Mouse (Mus musculus): ENCODE measurements around the gene Hs6st1. TPM values are rescaled to one million over a fixed set of nuclear protein-coding genes. Genes with fewer than 3 reads are reported as not detected.

Gene Hs6st1
- polyA plus RNA-seq, 1 experiment from 2014 or later = 13.2 TPM

GRCm38 (mm10) chr1:36129126-36129525 lies 60.9 kb downstream of the Hs6st1 start:
- Histone ChIP-seq H3K4me3 (replicated peaks) (no peak overlapping the region), H3K9me3 (replicated peaks) (no peaks in the 10 kb centered on the region), H3K27ac (replicated peaks) (peak overlapping the region; percentile 85), H3K4me2 (peak overlapping the region; percentile 16; the same call in 1 of the 2 replicates), H3K27me3 (no peaks in the 10 kb centered on the region), H3K4me1 (replicated peaks) (peaks cover 72% of the 10 kb centered on the region), H3K9ac (no peak overlapping the region), H3K36me3 (replicated peaks) (no peaks in the 10 kb centered on the region)
- no peak for ATAC-seq (ENCODE audit: insufficient read depth)
- 15% methylated on average over 4 of the region's 4 CpGs for WGBS (ENCODE audit: insufficient replicate concordance)

DNA sequence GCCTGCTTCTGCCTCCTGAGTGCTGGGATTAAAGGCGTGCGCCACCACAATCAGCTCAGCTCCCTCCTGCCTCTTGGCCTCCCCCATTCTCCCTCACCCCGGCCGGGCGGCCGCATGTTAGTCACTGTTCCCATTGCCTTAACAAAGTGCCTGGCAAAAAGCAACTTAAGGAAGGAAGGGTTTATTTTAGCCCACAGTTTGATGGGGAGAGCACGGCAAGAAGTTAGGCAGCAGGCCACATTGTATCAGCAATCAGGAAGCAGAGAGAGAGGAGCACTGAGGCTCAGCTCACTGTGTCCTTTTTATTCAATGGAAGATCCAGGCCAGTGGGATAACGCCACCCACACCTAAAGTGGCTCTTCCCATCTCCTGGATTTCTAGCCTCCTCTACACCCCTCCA lies 61.7 kb downstream of the Hs6st1 start:
- Histone ChIP-seq H3K9ac (peak overlapping the region; percentile 25; the same call in 1 of the 2 replicates), H3K27me3 (no peaks in the 10 kb centered on the region), H3K9me3 (replicated peaks) (no peaks in the 10 kb centered on the region), H3K36me3 (replicated peaks) (no peaks in the 10 kb centered on the region), H3K27ac (replicated peaks) (peak overlapping the region; percentile 85), H3K4me3 (replicated peaks) (no peak overlapping the region), H3K4me1 (replicated peaks) (peaks cover 73% of the 10 kb centered on the region), H3K4me2 (peak overlapping the region; percentile 64)
- ATAC-seq (ENCODE audit: insufficient read depth) = peak; percentile 1; the same call in 1 of the 2 replicates
- WGBS (ENCODE audit: insufficient replicate concordance) = 80% methylated on average over 8 of the region's 8 CpGs

DNA sequence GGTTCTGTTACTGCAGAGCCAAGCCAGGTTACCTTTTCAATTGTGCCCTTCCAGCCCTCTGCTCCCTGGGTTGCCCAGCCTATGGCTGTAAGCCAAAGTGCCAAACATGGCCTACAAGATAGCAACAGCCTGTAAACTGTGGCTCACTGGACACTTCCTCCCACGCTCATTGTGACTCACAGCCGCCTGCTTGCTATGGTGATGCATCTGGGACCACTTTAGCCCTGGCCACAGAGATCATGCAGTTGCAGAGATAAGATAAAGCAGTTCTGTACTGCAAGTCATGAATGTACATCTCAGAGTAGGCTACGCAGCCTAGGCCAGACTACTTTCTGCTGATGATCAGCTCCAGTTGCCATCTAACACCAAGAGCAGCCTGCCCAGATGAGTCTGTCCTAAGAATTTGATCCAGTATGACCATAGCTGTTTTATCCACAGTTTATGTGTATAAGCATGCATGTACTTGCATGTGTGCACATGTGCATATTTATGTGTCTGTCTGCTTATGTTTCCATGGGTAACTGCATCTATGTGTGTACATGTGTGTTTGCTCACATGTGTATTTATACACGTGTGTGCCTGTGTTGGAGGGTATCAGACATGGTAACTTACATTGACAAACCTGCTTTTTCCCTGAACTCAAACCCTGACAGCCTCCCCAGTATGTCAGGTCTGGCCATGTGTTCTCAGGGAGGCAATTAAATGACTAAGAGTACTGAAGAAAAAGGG lies 62.3 kb downstream of the Hs6st1 start:
- Histone ChIP-seq H3K27me3 (no peaks in the 10 kb centered on the region), H3K27ac (replicated peaks) (peak overlapping the region; percentile 85), H3K4me1 (replicated peaks) (peaks cover 73% of the 10 kb centered on the region), H3K36me3 (replicated peaks) (no peaks in the 10 kb centered on the region), H3K4me2 (peak overlapping the region; percentile 64), H3K9ac (peak overlapping the region; percentile 44; the same call in 1 of the 2 replicates), H3K9me3 (replicated peaks) (no peaks in the 10 kb centered on the region), H3K4me3 (replicated peaks) (no peak overlapping the region)
- peak; percentile 87 for ATAC-seq (ENCODE audit: insufficient read depth)
- 26% methylated on average over 4 of the region's 4 CpGs for WGBS (ENCODE audit: insufficient replicate concordance)

GRCm38 (mm10) chr1:36131154-36131553 lies 63.0 kb downstream of the Hs6st1 start:
- peak overlapping the region; percentile 44 for H3K9ac ChIP-seq
- H3K27me3 ChIP-seq = no peaks in the 10 kb centered on the region
- no peaks in the 10 kb centered on the region for H3K36me3 ChIP-seq (replicated peaks)
- peaks cover 73% of the 10 kb centered on the region for H3K4me1 ChIP-seq (replicated peaks)
- WGBS (ENCODE audit: insufficient replicate concordance) = 10% methylated on average over 4 of the region's 4 CpGs
- H3K9me3 ChIP-seq (replicated peaks) = no peaks in the 10 kb centered on the region
- H3K27ac ChIP-seq (replicated peaks) = peak overlapping the region; percentile 85
- H3K4me2 ChIP-seq = peak overlapping the region; percentile 64
- no peak overlapping the region for H3K4me3 ChIP-seq (replicated peaks)
- ATAC-seq (ENCODE audit: insufficient read depth) = no peak

DNA sequence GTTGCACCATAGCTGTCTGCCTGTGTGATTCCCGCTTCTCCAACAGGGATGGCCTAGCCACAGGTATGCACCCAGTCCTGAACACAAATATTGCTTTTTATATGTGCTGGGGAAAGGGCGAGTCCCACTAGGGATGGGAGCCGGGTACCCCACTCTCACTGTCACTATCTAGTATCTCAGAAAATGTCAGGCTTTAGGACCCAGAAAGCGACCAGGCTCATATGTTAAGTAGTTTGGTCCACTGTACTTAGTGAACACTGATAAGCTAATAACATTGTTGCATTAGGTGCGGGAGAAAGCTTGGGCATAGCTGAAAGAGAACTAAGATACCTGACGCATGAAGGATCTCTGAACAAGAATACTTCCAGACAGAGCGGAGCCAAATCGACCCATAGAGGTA lies 63.6 kb downstream of the Hs6st1 start:
- H3K27ac ChIP-seq (replicated peaks) = peak overlapping the region; percentile 85
- H3K4me3 ChIP-seq (replicated peaks) = peak overlapping the region; percentile 46
- peaks cover 71% of the 10 kb centered on the region for H3K4me1 ChIP-seq (replicated peaks)
- no peaks in the 10 kb centered on the region for H3K36me3 ChIP-seq (replicated peaks)
- H3K9ac ChIP-seq = peak overlapping the region; percentile 44
- 35% methylated on average over 8 of the region's 8 CpGs for WGBS (ENCODE audit: insufficient replicate concordance)
- H3K27me3 ChIP-seq = no peaks in the 10 kb centered on the region
- H3K4me2 ChIP-seq = peak overlapping the region; percentile 64
- peak; percentile 35; the same call in 1 of the 2 replicates for ATAC-seq (ENCODE audit: insufficient read depth)
- H3K9me3 ChIP-seq (replicated peaks) = no peaks in the 10 kb centered on the region

DNA sequence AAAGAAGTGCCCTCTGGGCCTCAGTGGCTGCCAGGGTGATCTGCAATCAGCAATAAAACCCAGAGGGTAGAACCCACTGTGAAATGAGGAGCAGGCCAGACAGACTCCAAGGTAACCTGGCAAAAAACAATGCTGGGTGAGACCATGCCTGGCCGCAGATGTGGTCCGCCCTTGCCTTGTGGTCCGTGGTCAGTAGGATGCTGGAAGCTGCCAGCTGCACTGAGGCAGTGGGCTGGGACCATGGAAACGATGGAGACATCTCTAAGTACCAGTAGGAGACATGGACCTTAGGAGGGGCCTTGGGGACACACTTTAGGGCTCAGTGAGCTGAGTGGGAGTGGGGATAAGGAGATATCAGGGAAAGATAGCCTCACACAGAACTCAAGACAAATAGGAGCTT lies 64.0 kb downstream of the Hs6st1 start:
- Histone ChIP-seq H3K36me3 (replicated peaks) (no peaks in the 10 kb centered on the region), H3K27me3 (no peaks in the 10 kb centered on the region), H3K9ac (peak overlapping the region; percentile 43), H3K4me3 (replicated peaks) (peak overlapping the region; percentile 46), H3K4me2 (peak overlapping the region; percentile 64), H3K27ac (replicated peaks) (peak overlapping the region; percentile 85), H3K9me3 (replicated peaks) (no peaks in the 10 kb centered on the region), H3K4me1 (replicated peaks) (peaks cover 70% of the 10 kb centered on the region)
- ATAC-seq (ENCODE audit: insufficient read depth) = no peak
- 58% methylated on average over 4 of the region's 4 CpGs for WGBS (ENCODE audit: insufficient replicate concordance)

GRCm38 (mm10) chr1:36133041-36133440 lies 64.8 kb downstream of the Hs6st1 start:
- H3K27ac ChIP-seq (replicated peaks) = peak overlapping the region; percentile 85
- 41% methylated on average over 8 of the region's 8 CpGs for WGBS (ENCODE audit: insufficient replicate concordance)

DNA sequence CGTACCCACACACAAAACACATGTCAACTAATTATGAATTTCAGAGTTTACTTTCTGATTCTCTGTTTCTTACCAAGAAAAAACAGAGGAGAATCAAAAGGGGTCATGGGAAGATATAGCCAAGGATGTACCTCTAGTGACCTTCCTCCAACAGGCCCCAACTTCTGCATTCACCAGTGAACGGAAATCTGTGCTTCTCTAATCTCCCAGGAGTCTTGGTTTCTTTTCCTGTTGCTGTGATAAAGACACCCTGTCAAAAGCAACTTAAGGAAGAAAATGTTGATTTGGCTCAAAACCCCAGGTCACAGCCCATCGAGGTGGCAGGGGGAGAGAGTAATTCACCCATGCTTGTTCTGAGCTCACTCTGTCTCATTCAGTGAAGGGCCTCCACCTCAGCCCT lies 65.4 kb downstream of the Hs6st1 start:
- H3K4me3 ChIP-seq (replicated peaks) = no peak overlapping the region
- H3K9ac ChIP-seq = no peak overlapping the region
- H3K9me3 ChIP-seq (replicated peaks) = no peaks in the 10 kb centered on the region
- H3K27me3 ChIP-seq = no peaks in the 10 kb centered on the region
- H3K4me2 ChIP-seq = no peak overlapping the region
- no peak for ATAC-seq (ENCODE audit: insufficient read depth)
- no peaks in the 10 kb centered on the region for H3K36me3 ChIP-seq (replicated peaks)
- peaks cover 55% of the 10 kb centered on the region for H3K4me1 ChIP-seq (replicated peaks)
- WGBS (ENCODE audit: insufficient replicate concordance) = 44% methylated on average over 3 of the region's 3 CpGs
- peak overlapping the region; percentile 85 for H3K27ac ChIP-seq (replicated peaks)

More at GRCm38 (mm10) chr1:36133041-36133440, 64.8 kb downstream of the Hs6st1 start:
- Histone ChIP-seq H3K4me2 (peak overlapping the region; percentile 64), H3K27me3 (no peaks in the 10 kb centered on the region), H3K36me3 (replicated peaks) (no peaks in the 10 kb centered on the region), H3K9me3 (replicated peaks) (no peaks in the 10 kb centered on the region), H3K4me1 (replicated peaks) (peaks cover 61% of the 10 kb centered on the region), H3K4me3 (replicated peaks) (peak overlapping the region; percentile 46; the same call in 1 of the 2 replicates), H3K9ac (no peak overlapping the region)
- no peak for ATAC-seq (ENCODE audit: insufficient read depth)

DNA sequence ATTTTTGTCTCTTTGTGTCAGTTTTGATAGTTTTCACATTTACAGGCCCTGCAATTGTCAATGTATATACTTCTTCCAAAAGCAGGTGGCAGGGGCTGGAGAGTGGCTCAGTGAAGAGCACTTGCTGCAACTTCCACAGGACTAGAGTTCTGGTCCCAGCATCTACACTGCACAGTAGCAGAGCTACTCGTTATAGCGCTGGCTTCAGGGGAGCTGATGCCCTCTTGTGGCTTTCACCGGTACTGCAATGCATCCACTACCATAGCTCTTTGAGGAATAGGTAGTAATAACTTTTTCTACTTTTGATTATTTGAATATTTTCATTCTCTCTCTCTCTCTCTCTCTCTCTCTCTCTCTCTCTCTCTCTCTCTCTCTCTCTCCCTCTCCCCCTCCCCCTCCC lies 66.4 kb downstream of the Hs6st1 start:
- H3K27ac ChIP-seq (replicated peaks) = no peak overlapping the region
- peaks cover 46% of the 10 kb centered on the region for H3K4me1 ChIP-seq (replicated peaks)
- no peaks in the 10 kb centered on the region for H3K27me3 ChIP-seq
- no peaks in the 10 kb centered on the region for H3K9me3 ChIP-seq (replicated peaks)
- 0% methylated on average over 3 of the region's 3 CpGs for WGBS (ENCODE audit: insufficient replicate concordance)
- H3K4me3 ChIP-seq (replicated peaks) = no peak overlapping the region
- H3K4me2 ChIP-seq = no peak overlapping the region
- ATAC-seq (ENCODE audit: insufficient read depth) = no peak
- no peak overlapping the region for H3K9ac ChIP-seq
- no peaks in the 10 kb centered on the region for H3K36me3 ChIP-seq (replicated peaks)

DNA sequence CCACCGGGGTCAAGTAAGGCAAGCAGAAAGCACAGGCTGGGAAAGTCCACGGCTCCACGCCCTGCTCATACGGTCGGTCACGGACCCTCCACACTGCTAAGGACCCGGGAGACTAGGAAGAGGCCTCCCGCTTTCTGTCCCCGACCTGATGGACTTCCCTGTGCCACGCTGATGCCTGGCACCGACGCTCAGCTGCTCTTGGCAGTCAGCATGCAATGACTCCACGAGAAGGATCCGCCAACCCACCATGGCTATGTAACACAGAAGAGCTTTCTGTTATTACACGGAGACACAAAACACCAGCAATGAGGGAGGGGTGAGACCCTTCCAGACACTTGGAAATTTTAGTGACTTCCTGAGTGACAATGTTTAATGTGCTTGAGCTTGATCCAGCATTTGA lies 72.1 kb downstream of the Hs6st1 start:
- ATAC-seq (ENCODE audit: insufficient read depth) = no peak
- Histone ChIP-seq H3K4me2 (no peak overlapping the region), H3K36me3 (replicated peaks) (peaks cover 24% of the 10 kb centered on the region), H3K4me3 (replicated peaks) (no peak overlapping the region), H3K9ac (no peak overlapping the region), H3K4me1 (replicated peaks) (no peaks in the 10 kb centered on the region), H3K27ac (replicated peaks) (no peak overlapping the region), H3K27me3 (no peaks in the 10 kb centered on the region), H3K9me3 (replicated peaks) (no peaks in the 10 kb centered on the region)
- WGBS (ENCODE audit: insufficient replicate concordance) = 84% methylated on average over 15 of the region's 15 CpGs

GRCm38 (mm10) chr1:36145050-36145449 lies 76.8 kb downstream of the Hs6st1 start:
- H3K36me3 ChIP-seq (replicated peaks) = peaks cover 70% of the 10 kb centered on the region
- WGBS (ENCODE audit: insufficient replicate concordance) = 15% methylated on average over 1 of the region's 1 CpGs

More at GRCm38 (mm10) chr1:36145050-36145449, 76.8 kb downstream of the Hs6st1 start:
- H3K4me1 ChIP-seq (replicated peaks) = no peaks in the 10 kb centered on the region
- ATAC-seq (ENCODE audit: insufficient read depth) = no peak
- no peak overlapping the region for H3K4me2 ChIP-seq
- no peak overlapping the region for H3K4me3 ChIP-seq (replicated peaks)
- no peaks in the 10 kb centered on the region for H3K9me3 ChIP-seq (replicated peaks)
- H3K27me3 ChIP-seq = no peaks in the 10 kb centered on the region
- no peak overlapping the region for H3K9ac ChIP-seq
- no peak overlapping the region for H3K27ac ChIP-seq (replicated peaks)

All from liver, embryonic 15.5 days (tissue).